Mouse (Mus musculus) monocyte, adult 2 months (primary cell): ENCODE measurements around the gene Zfp2.

Source experiments
- DNase-seq, 2 experiments: peaks; one replicate each; pipeline ENCODE4 v3.0.0; 2022; ENCODE audit warnings: low spot score in 2 of 2, low read depth in 1 of 2

The Zfp2 gene

GRCm38 (mm10) chr11:50878641-50879040 lies 37.3 kb downstream of the Zfp2 start:
- no peak for DNase-seq

GRCm38 (mm10) chr11:50850989-50851601 lies 64.9 kb downstream of the Zfp2 start:
- DNase-seq: no peak

- no peak for DNase-seq
Observed at GRCm38 (mm10) chr11:50850177-50850735, 65.7 kb downstream of the Zfp2 start, which contains the start of gene Grm6. TSS of gene Grm6 (plus strand) at chr11:50850685.

- no peak for DNase-seq
Observed at GRCm38 (mm10) chr11:50849310-50849709, 66.7 kb downstream of the Zfp2 start.
